Mouse (Mus musculus): ENCODE data around the gene Gnb1l. TPM values are rescaled to one million over a fixed set of nuclear protein-coding genes. Genes with fewer than 3 reads are reported as not detected.

Gnb1l gene
- polyA plus RNA-seq, 1 experiment from 2014 or later, result 13.3 TPM

GRCm38 (mm10) chr16:18472976-18473375 is 25.5 kb upstream of the Gnb1l start:
- Histone ChIP-seq H3K36me3 (ENCODE audit: control insufficient read depth, insufficient read depth, low read length) (no peaks in the 10 kb centered on the region; the same call in 1 of the 2 replicates), H3K4me3 (ENCODE audit: low read depth, low read length) (no peak overlapping the region), H3K27ac (ENCODE audit: low read depth, low read length) (no peak overlapping the region), H3K9ac (ENCODE audit: low read length) (no peak overlapping the region), H3K27me3 (ENCODE audit: control insufficient read depth, insufficient read depth, low read length) (no peaks in the 10 kb centered on the region), H3K4me2 (ENCODE audit: low read depth) (no peak overlapping the region), H3K4me1 (ENCODE audit: control insufficient read depth, insufficient read depth, low read length) (no peaks in the 10 kb centered on the region), H3K9me3 (ENCODE audit: control insufficient read depth, low read length) (no peaks in the 10 kb centered on the region)
- ATAC-seq (ENCODE audit: insufficient read depth, low FRiP score, low TSS enrichment), result no peak
- 95% methylated on average over 8 of the region's 8 CpGs for WGBS
- DNase-seq (ENCODE audit: low spot score), result no peak

- Histone ChIP-seq H3K4me3 (ENCODE audit: low read depth, low read length) (no peak overlapping the region), H3K27me3 (ENCODE audit: control insufficient read depth, insufficient read depth, low read length) (no peaks in the 10 kb centered on the region), H3K27ac (ENCODE audit: low read depth, low read length) (no peak overlapping the region), H3K9ac (ENCODE audit: low read length) (no peak overlapping the region), H3K9me3 (ENCODE audit: control insufficient read depth, low read length) (no peaks in the 10 kb centered on the region), H3K36me3 (ENCODE audit: control insufficient read depth, insufficient read depth, low read length) (no peaks in the 10 kb centered on the region; the same call in 1 of the 2 replicates), H3K4me2 (ENCODE audit: low read depth) (no peak overlapping the region), H3K4me1 (ENCODE audit: control insufficient read depth, insufficient read depth, low read length) (no peaks in the 10 kb centered on the region)
- DNase-seq (ENCODE audit: low spot score), result no peak
- no peak for ATAC-seq (ENCODE audit: insufficient read depth, low FRiP score, low TSS enrichment)
- 82% methylated on average over 2 of the region's 2 CpGs for WGBS
These were observed 24.5 kb upstream of the Gnb1l start for GRCm38 (mm10) chr16:18474021-18474420.

GRCm38 (mm10) chr16:18477996-18478395 is 20.5 kb upstream of the Gnb1l start:
- WGBS, result 65% methylated on average over 6 of the region's 6 CpGs
- Histone ChIP-seq H3K4me2 (ENCODE audit: low read depth) (no peak overlapping the region), H3K4me1 (ENCODE audit: control insufficient read depth, insufficient read depth, low read length) (no peaks in the 10 kb centered on the region), H3K4me3 (ENCODE audit: low read depth, low read length) (no peak overlapping the region), H3K9me3 (ENCODE audit: control insufficient read depth, low read length) (no peaks in the 10 kb centered on the region), H3K36me3 (ENCODE audit: control insufficient read depth, insufficient read depth, low read length) (no peaks in the 10 kb centered on the region; the same call in 1 of the 2 replicates), H3K9ac (ENCODE audit: low read length) (no peak overlapping the region), H3K27ac (ENCODE audit: low read depth, low read length) (no peak overlapping the region), H3K27me3 (ENCODE audit: control insufficient read depth, insufficient read depth, low read length) (no peaks in the 10 kb centered on the region)
- ATAC-seq (ENCODE audit: insufficient read depth, low FRiP score, low TSS enrichment), result no peak
- no peak for DNase-seq (ENCODE audit: low spot score)

GRCm38 (mm10) chr16:18479667-18480066 is 18.8 kb upstream of the Gnb1l start:
- Histone ChIP-seq H3K9me3 (ENCODE audit: control insufficient read depth, low read length) (no peaks in the 10 kb centered on the region), H3K9ac (ENCODE audit: low read length) (no peak overlapping the region), H3K4me2 (ENCODE audit: low read depth) (no peak overlapping the region), H3K27ac (ENCODE audit: low read depth, low read length) (no peak overlapping the region), H3K36me3 (ENCODE audit: control insufficient read depth, insufficient read depth, low read length) (no peaks in the 10 kb centered on the region; the same call in 1 of the 2 replicates), H3K27me3 (ENCODE audit: control insufficient read depth, insufficient read depth, low read length) (no peaks in the 10 kb centered on the region), H3K4me1 (ENCODE audit: control insufficient read depth, insufficient read depth, low read length) (peaks cover 5% of the 10 kb centered on the region), H3K4me3 (ENCODE audit: low read depth, low read length) (no peak overlapping the region)
- ATAC-seq (ENCODE audit: insufficient read depth, low FRiP score, low TSS enrichment) (no peak), DNase-seq (ENCODE audit: low spot score) (no peak)
- 51% methylated on average over 7 of the region's 7 CpGs for WGBS

- ATAC-seq (ENCODE audit: insufficient read depth, low FRiP score, low TSS enrichment), result no peak
- no peak overlapping the region for H3K9ac ChIP-seq (ENCODE audit: low read length)
- no peaks in the 10 kb centered on the region; the same call in 1 of the 2 replicates for H3K36me3 ChIP-seq (ENCODE audit: control insufficient read depth, insufficient read depth, low read length)
- no peak overlapping the region for H3K27ac ChIP-seq (ENCODE audit: low read depth, low read length)
- H3K4me3 ChIP-seq (ENCODE audit: low read depth, low read length), result no peak overlapping the region
- no peaks in the 10 kb centered on the region for H3K9me3 ChIP-seq (ENCODE audit: control insufficient read depth, low read length)
- H3K4me1 ChIP-seq (ENCODE audit: control insufficient read depth, insufficient read depth, low read length), result peaks cover 8% of the 10 kb centered on the region
- DNase-seq (ENCODE audit: low spot score), result no peak
- no peaks in the 10 kb centered on the region for H3K27me3 ChIP-seq (ENCODE audit: control insufficient read depth, insufficient read depth, low read length)
- H3K4me2 ChIP-seq (ENCODE audit: low read depth), result no peak overlapping the region
- 75% methylated on average over 4 of the region's 4 CpGs for WGBS
These were observed 17.5 kb upstream of the Gnb1l start for GRCm38 (mm10) chr16:18480933-18481485.

GRCm38 (mm10) chr16:18482431-18482830 is 16.1 kb upstream of the Gnb1l start:
- no peak overlapping the region for H3K9ac ChIP-seq (ENCODE audit: low read length)
- no peaks in the 10 kb centered on the region; the same call in 1 of the 2 replicates for H3K36me3 ChIP-seq (ENCODE audit: control insufficient read depth, insufficient read depth, low read length)
- no peaks in the 10 kb centered on the region for H3K27me3 ChIP-seq (ENCODE audit: control insufficient read depth, insufficient read depth, low read length)
- no peak overlapping the region for H3K4me2 ChIP-seq (ENCODE audit: low read depth)
- ATAC-seq (ENCODE audit: insufficient read depth, low FRiP score, low TSS enrichment) (no peak), DNase-seq (ENCODE audit: low spot score) (no peak)
- H3K4me1 ChIP-seq (ENCODE audit: control insufficient read depth, insufficient read depth, low read length), result peaks cover 8% of the 10 kb centered on the region
- no peak overlapping the region for H3K27ac ChIP-seq (ENCODE audit: low read depth, low read length)
- no peaks in the 10 kb centered on the region for H3K9me3 ChIP-seq (ENCODE audit: control insufficient read depth, low read length)
- H3K4me3 ChIP-seq (ENCODE audit: low read depth, low read length), result no peak overlapping the region
- WGBS, result 80% methylated on average over 3 of the region's 3 CpGs

- no peak for DNase-seq (ENCODE audit: low spot score)
- no peaks in the 10 kb centered on the region for H3K36me3 ChIP-seq (ENCODE audit: control insufficient read depth, insufficient read depth, low read length)
- H3K9me3 ChIP-seq (ENCODE audit: control insufficient read depth, low read length), result no peaks in the 10 kb centered on the region
- WGBS, result 70% methylated on average over 5 of the region's 5 CpGs
- no peak overlapping the region for H3K27ac ChIP-seq (ENCODE audit: low read depth, low read length)
- peaks cover 8% of the 10 kb centered on the region for H3K4me1 ChIP-seq (ENCODE audit: control insufficient read depth, insufficient read depth, low read length)
- H3K4me2 ChIP-seq (ENCODE audit: low read depth), result no peak overlapping the region
- no peak for ATAC-seq (ENCODE audit: insufficient read depth, low FRiP score, low TSS enrichment)
- H3K27me3 ChIP-seq (ENCODE audit: control insufficient read depth, insufficient read depth, low read length), result no peaks in the 10 kb centered on the region
- H3K9ac ChIP-seq (ENCODE audit: low read length), result no peak overlapping the region
- no peak overlapping the region for H3K4me3 ChIP-seq (ENCODE audit: low read depth, low read length)
These were observed 14.7 kb upstream of the Gnb1l start for GRCm38 (mm10) chr16:18483839-18484238.

- H3K4me2 ChIP-seq (ENCODE audit: low read depth), result no peak overlapping the region
- 12% methylated on average over 4 of the region's 4 CpGs for WGBS
These were observed 14.1 kb upstream of the Gnb1l start for GRCm38 (mm10) chr16:18484386-18484785.

GRCm38 (mm10) chr16:18484794-18485435 is 13.6 kb upstream of the Gnb1l start:
- H3K4me1 ChIP-seq (ENCODE audit: control insufficient read depth, insufficient read depth, low read length), result peaks cover 8% of the 10 kb centered on the region
- H3K4me2 ChIP-seq (ENCODE audit: low read depth), result no peak overlapping the region
- DNase-seq (ENCODE audit: low spot score) (no peak), ATAC-seq (ENCODE audit: insufficient read depth, low FRiP score, low TSS enrichment) (no peak)
- H3K9ac ChIP-seq (ENCODE audit: low read length), result no peak overlapping the region
- 33% methylated on average over 5 of the region's 5 CpGs for WGBS
- no peak overlapping the region; the same call in 1 of the 2 replicates for H3K27ac ChIP-seq (ENCODE audit: low read depth, low read length)
- H3K9me3 ChIP-seq (ENCODE audit: control insufficient read depth, low read length), result no peaks in the 10 kb centered on the region
- no peaks in the 10 kb centered on the region for H3K27me3 ChIP-seq (ENCODE audit: control insufficient read depth, insufficient read depth, low read length)
- H3K36me3 ChIP-seq (ENCODE audit: control insufficient read depth, insufficient read depth, low read length), result no peaks in the 10 kb centered on the region
- H3K4me3 ChIP-seq (ENCODE audit: low read depth, low read length), result no peak overlapping the region

More at GRCm38 (mm10) chr16:18484386-18484785, 14.1 kb upstream of the Gnb1l start:
- H3K27me3 ChIP-seq (ENCODE audit: control insufficient read depth, insufficient read depth, low read length), result no peaks in the 10 kb centered on the region
- no peak overlapping the region; the same call in 1 of the 2 replicates for H3K27ac ChIP-seq (ENCODE audit: low read depth, low read length)
- H3K9ac ChIP-seq (ENCODE audit: low read length), result no peak overlapping the region
- no peak for ATAC-seq (ENCODE audit: insufficient read depth, low FRiP score, low TSS enrichment)
- no peak overlapping the region for H3K4me3 ChIP-seq (ENCODE audit: low read depth, low read length)
- no peaks in the 10 kb centered on the region for H3K36me3 ChIP-seq (ENCODE audit: control insufficient read depth, insufficient read depth, low read length)
- H3K9me3 ChIP-seq (ENCODE audit: control insufficient read depth, low read length), result no peaks in the 10 kb centered on the region
- no peak for DNase-seq (ENCODE audit: low spot score)
- peaks cover 8% of the 10 kb centered on the region for H3K4me1 ChIP-seq (ENCODE audit: control insufficient read depth, insufficient read depth, low read length)

All from neural tube, embryonic 11.5 days (tissue).